Mouse (Mus musculus) left cerebral cortex, postnatal 4 days (tissue): ENCODE data around the gene Gm20388. TPM values are rescaled to one million over a fixed set of nuclear protein-coding genes. Genes with fewer than 3 reads are reported as not detected.

Experiments
- DNase-seq: peaks from one replicate; pipeline ENCODE4 v3.0.0-alpha.2; 2022
- intact Hi-C: fragments of 180-260 bp; cut with DNase I; formaldehyde crosslinking; loops from one replicate; pipeline ENCODE4 v1.15.1; 2025
- total RNA-seq, 2 experiments: library from RNA; stranded (reverse); gene quantifications; 2 replicates each; pipeline ENCODE4 v1.2.3; 2021

Gene Gm20388
- total RNA-seq, 2 experiments from 2014 or later: 6.5 to 12.8 TPM

DNA sequence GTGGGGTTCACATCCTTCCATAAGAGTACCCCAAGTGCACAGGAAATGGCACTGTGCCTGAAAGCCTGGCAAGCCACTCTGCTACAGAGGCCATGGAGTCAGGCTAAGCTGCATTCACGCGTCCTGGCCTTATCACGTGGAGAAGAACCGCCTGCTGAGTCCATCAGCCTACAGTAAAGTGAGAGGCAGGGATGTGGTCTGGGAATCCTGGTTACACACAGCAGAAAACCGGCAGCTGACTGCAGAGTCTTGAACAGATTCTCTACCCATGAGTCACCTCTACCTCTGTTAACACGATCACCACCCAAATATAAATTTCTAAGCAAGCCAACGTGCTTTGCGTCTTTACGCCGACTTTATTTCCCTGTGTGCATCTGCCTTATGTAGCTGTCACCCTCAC, 2457.9 kb downstream of the Gm20388 start:
- intact Hi-C loops: no loop called here
- no peak for DNase-seq

DNA sequence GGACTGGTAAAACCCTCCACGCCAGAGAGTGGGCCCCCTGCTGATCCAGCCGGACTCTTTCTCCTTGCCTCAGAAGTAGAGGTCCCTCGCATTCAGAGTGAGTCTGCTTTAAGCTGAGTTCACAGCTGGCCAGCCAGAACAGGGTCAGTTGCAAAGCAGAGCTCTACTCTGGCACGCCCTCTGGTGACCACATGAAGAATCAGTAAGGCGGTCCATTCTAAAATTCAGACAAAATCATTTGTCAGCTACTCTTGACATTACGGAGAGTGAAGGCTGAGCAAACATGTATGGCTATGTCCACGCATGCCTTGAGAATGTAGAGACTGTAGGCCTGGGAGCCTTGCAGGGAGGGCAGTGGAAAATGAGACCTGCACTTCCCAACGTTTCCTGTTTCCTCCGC, 2459.0 kb downstream of the Gm20388 start:
- intact Hi-C loops: no loop called here
- DNase-seq: peak; percentile 75

DNA sequence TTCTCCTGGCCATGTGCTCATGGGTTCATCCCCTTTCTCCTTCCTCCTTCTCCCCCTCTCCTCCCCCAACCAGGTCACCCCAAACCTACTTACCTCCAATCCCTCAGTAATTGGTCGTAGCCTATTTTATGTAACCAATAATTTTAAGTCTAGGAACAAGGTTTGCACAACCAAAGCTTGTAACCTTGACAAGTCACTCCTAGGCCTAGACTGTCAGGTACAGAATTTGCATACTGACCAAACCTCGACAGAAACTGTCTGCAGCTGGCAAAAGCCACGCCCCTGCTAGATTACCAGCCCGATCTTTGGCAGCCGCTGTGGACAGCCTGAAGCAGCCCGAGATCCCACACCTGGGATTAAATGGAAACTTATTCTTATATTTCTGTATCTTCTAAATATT, 2461.1 kb downstream of the Gm20388 start:
- DNase-seq: no peak
- intact Hi-C loops: no loop called here

DNA sequence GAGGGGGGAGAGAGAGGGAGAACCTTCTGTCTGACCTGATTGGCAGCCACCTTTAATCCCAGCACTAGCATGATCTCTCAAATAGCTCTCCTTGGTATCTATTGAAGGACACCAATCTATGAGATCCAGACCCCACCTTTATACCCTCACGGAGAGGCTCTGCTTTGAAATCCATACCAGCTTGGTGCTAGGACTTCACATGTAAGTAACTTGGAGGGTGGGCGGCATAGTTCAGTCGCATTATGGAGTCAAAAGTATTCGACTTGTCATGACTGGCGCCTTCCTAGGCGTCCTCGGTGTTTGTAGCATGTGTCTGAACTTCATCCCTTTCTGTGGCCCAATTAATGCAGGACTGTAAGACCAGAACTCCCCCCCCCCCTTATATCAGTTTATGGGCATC, 2464.7 kb downstream of the Gm20388 start:
- no peak for DNase-seq

DNA sequence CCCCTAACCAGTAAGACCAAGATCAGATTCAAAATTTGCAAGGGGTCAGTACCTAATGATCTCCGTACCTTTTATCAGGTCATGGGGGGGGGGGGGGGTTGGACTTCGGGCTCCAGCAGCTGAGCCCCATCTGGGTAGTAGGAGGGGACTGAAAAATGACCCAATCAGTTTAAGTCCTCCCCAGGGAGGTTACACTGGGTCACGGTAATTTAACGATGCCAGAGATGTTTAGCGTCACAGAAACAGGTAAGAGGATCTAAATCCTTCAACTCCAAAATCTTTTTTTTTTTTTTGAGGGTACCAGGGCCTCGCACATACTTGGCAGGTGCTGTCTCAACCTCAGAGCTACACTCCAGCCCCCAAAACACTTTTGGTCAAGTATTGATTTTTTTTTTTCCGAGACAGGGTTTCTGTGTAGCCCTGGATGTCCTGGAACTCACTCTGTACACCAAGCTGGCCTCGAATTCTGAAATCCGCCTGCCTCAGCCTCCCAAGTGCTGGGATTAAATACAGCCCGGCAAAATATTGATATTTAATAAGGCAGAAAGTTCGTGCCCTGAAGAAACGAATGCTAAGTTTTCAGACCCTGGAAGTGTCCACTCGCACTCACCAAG, 2465.2 kb downstream of the Gm20388 start:
- DNase-seq: no peak
- intact Hi-C loops: no loop called here

More for the DNA sequence above, 2464.7 kb downstream of the Gm20388 start:
- intact Hi-C loops: no loop called here

DNA sequence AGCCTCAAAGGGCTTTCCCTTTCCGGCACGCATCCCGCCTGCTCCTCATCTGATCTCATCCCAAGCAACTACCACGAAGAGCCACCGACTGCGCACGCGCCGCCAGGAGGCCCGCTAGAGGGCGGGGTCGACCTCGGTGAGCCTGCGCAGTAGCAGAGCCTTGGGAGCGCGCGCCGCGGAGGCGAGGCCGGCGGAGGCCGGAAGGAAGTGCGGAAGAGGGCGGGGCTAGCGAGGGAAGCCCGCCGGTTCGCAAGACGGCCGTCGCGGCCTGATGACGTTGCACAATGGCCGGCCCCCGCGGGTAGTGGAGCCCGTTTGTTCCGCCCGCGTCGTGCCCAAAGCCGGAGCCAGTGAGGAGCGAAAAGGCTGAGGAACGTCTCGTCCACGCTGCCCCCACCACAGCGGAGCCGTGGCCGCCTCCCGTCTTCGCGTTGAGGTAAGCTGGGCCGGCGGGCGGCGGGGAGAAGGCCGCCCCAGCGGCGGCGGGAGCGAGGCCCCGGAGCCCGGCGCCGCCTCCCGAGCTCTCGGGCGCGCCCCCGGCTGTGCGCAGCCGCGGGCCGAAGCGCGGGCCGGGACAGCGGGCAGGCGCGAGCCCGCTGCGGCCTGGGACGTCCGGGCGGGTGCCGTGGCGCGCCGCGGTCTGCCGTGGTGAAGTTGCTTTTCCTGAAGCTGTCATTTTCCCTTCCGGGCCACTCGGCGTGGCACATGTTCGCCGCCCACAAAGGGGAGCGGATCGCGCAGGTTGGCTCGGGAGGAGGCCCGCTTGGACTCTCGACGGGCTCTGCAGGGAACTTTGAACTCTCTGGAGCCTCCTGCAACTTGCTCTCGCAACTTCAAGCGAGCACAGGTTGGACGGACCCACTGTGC, 2466.0 kb downstream of the Gm20388 start, which contains the start of gene Zc3h18:
Zc3h18 (plus strand) TSS at position 245 of the 867 bp plus-strand sequence.
- intact Hi-C loops: no loop called here

DNA sequence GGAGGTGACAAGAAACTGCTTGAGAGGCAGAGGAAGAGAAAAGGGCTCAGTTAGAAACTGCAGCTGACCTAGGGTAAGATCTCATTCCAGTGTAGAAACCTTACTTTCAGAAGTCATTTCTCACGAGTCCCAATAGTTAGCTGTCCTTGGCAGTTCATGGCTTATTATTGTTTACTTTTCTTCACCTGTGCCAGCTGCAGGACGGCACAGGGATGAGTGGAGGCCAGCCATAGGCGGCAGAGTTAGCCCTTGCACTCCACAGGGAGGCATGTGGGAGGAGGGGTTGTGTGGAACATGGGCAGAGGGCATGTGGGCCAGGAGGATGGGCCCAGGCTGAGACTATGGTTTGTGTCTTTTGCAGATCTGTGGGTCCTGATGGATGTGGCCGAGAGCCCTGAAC, 2472.4 kb downstream of the Gm20388 start:
- intact Hi-C loops: no loop called here
- no peak for DNase-seq

More for the DNA sequence above, 2466.0 kb downstream of the Gm20388 start, which contains the start of gene Zc3h18:
- peak; percentile 100 for DNase-seq

DNA sequence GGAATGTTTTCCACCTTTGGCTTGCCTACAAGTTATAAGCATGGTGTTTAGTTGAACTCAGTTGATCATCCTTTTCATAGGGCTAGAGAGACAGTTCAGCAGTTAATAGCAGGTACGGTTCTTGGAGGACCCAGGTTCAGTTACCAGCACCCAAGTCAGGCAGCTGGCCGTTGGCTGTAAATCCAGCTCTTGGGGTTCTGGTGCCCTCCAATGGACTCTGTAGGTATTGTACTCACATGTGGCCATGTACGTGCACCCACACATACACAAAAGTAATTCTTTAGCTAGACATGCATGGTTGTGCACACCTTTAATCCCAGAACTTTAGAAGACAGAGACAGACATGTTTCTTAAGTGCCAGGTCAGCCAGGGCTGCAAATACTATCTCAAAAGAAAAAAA, 2478.7 kb downstream of the Gm20388 start:
- DNase-seq: no peak
- intact Hi-C loops: no loop called here

DNA sequence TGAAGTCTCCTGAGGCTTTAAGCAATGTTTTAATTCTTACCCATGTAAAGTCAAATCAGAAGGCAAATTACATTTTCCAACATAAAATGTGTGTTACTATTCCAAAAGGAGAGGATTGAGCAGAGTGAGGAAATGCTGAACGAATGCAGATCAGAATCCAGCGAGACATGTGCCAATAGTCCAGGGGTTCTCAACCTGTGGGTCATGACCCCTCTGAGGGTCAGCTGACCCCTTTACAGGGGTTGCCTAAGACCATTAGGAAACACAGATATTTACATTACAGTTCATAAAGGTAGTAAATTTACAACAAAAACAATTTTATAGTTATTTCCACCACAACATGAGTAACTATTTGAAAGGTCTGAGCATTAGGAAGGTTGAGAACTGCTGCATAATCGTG, 2480.1 kb downstream of the Gm20388 start:
- intact Hi-C loops: no loop called here
- DNase-seq: no peak

DNA sequence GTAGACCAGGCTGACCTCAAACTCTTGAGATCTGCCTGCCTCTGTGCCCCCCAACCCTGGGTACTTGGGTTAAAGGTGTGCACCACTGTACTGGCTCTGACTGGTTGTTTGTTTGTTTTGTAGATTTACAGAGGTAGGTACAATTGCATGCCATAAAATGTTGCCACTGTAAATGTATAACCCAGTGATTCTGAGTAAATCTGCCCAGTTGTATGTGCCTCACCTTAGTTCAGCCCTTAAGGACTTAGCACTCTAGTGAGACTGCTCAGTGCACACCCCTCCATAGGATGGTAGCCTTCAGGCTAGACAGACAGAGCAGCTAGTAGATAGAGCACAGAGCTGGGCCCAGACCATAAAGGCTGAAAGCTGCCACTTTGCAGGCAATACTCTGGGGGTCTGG, 2483.1 kb downstream of the Gm20388 start:
- no peak for DNase-seq

DNA sequence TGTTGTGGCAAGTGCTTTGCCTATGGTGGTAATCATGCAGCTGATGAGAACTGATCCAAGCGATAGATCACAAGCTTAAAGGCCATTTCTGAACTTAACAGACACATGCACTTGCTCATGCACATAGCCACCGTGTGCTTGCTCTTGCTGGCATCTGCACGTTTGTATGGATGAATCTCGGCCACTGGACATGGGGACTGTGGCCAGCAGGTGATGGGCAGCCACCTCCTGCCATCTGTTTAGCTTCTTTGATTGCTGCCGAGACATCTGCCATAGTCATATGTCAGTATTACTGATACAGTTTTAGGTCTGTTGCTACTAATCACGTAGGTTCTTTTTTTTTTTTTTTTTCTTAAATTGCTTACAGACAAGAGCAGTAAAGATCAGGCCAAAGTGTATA, 2484.7 kb downstream of the Gm20388 start:
- DNase-seq: peak; percentile 39
- intact Hi-C loops: no loop called here

More for the DNA sequence above, 2483.1 kb downstream of the Gm20388 start:
- intact Hi-C loops: no loop called here

DNA sequence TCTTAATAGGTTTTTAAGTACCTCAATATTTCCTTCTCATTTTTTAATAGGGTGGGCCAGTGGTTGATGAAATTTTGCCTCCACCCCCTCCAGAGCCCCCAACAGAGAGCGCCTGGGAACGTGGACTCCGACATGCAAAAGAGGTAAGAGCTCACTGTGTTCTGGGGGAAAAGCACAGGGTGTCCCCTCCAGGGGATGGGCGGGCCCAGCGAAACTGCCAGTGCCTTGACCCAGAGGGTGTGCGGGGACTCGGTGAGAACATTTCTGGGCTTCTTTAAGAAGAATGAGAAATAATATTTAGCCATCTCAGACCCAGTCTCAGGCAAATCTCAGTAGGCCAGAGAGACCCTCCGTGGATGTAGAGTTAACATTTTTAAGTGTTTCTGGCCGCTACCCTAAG, 2487.5 kb downstream of the Gm20388 start:
- no peak for DNase-seq
- intact Hi-C loops: no loop called here

DNA sequence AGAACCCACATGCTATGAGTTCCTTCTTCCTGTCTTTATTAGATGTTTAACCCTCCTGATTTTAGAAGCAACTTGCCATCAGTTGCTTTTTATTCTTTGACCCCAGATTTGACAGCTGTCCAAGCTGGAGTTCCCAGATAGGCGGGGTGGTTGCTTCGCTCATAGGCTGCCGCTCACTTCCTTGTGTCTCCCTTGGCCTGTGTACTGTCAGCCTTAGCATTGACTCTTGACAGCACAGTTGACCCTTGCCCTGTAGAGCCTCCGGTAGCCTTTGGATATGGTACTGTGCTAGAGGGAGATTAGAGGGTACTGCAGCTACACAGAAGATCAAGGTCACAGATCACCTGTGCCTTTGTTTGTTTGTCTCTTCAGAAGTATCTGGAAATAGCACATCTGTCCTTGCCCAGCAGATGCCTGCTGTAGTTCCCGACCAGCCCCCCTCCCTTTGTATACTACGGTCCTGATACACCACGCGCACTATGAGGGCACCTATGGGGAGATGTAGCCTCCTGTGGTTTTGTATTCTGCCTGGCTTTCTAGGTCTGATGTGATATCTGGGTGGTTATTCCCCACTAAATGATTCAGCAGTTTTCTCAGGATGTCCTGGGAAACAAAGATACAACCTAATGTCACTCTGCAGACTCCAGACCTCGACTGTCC, 2494.6 kb downstream of the Gm20388 start:
- intact Hi-C loops: no loop called here
- no peak for DNase-seq

DNA sequence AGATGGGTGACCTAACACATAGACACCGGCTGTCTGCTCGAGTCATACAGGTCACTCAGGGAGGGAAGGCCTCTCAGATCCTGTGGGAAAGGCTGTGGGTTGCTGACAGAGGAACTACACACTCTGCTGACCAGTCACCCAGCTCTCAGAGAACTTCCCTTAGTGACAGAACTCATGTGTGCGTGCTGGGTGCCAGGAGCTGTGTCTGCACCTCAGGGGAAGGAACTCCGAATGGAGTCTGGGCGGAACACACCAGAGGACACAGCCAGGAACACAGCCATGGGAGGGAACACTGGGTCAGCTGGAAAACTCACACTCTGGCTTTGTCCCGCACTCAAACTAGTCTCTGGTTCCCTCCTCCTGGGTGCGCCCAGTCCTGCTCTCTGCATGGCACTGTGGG, 2497.0 kb downstream of the Gm20388 start:
- no peak for DNase-seq
- intact Hi-C loops: no loop called here

DNA sequence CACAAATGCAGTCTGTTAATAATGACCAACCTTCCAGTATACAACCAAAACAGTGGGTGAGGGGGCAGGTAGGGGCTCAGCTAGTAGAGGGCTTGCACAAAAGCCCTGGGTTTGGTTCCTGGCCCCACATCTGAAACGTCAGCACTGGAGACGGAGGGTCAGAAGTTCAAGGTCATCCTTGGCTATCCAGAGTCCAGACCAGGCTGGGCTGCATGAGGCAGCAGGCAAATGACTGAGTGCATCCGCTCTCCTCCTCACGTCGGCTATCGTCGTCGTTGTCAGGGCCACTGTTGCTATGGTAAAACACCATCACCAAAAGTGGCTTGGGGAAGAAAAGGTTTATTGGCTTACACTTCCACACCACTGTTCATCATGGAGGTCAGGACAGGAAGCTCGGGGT, 2503.7 kb downstream of the Gm20388 start:
- no peak for DNase-seq
- intact Hi-C loops: no loop called here

DNA sequence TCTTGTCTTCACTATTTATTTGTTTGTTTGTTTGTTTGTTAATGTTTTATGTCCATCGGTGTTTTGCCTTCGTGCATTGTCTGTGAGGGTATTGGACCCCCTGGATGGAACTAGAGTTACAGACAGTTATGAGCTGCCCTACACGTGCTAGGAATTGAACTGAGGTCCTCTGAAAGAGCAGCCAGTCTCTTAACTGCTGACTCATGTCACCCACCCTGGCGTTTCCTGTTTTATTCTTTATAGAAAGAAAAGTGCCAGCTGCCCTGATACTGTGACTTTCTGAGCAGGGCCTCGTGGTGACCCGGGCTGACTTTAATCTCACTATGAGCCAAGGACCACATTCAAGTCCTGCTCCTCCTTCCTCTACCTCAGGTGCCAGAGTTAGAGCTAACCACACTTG, 2504.9 kb downstream of the Gm20388 start:
- intact Hi-C loops: no loop called here
- DNase-seq: no peak

DNA sequence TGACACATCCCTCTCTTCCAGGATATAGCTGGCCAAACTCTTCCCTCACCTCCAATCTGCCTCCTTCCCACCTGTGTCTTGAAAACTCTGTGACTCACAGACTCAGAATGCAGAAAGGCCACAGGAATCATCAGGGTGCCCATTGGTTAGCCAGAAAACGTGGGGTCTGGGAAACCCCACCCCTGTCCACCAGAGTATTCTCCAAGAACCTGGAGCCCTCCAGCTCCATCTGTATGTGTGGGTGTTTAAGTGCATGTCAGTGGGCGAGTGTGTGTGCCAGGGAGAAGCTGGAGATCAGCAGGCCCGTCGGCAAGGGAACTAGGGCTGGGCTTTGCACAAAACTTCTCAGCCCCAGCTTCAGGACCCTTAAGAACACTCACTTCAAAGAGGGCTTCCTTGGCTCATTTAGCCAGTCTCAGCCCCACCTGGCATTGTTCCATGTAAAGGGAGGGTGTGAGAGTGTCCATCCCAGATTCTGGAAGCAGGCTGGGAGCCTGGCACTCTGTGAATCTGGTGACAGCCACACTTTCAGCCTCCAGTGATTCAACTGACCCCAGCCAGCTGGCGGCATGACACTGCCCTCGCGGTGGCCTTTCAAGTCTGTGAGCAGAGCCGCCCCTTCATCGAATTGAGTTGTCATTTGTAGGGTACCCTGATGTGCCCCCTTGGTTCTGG, 2509.4 kb downstream of the Gm20388 start:
- peak; percentile 74 for DNase-seq
- intact Hi-C loops: no loop called here

DNA sequence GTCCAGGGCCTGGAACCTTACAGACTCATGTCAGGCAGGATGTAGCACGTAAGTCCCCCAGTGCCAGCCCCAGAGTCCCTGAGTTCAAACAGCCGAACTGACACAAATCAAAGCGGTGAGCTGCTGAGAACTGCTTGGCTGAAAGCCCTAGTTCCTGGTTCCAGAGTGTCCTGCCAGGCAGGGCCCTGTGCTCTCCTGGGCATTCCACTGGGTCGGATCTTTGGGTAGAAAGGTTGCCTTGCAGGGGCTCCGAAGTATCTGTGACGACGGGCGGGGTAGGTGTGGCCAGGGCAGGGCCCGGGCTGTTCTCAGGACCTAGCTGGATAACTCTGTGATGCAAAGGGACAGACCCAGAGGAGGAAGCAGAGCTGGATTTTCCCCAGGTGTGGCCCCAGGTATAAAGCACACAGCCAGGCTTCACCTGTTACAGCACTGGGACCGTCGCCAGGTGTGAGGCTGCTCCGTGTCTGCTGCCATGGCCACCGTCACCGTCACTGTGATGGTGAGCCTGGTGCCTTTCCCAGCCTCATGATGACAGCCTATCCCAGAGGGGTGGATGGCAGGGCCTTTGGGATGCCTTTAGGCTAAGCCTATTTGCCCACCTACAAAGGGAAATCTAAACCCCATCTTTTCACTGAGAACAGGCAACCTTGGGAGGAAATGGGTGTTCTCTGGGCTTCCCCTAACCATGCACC, 2510.9 kb downstream of the Gm20388 start, which contains the start of gene Il17c:
Il17c (plus strand) TSS at position 645 of the 695 bp plus-strand sequence.
- DNase-seq: no peak
- intact Hi-C loops: no loop called here

DNA sequence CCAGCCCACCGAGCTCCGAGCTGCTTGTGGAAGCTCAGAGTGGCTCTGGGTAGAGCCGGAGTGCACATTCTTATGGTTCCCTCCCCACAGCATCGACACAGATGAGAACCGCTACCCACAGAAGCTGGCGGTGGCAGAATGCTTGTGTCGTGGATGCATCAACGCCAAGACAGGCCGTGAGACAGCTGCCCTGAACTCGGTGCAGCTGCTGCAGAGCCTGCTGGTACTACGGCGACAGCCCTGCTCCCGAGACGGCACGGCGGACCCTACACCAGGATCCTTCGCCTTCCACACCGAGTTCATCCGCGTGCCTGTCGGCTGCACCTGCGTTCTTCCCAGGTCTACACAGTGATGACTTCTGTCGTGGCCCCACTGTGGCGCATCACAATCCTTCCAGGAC, 2512.6 kb downstream of the Gm20388 start:
- intact Hi-C loops: no loop called here
- no peak for DNase-seq

DNA sequence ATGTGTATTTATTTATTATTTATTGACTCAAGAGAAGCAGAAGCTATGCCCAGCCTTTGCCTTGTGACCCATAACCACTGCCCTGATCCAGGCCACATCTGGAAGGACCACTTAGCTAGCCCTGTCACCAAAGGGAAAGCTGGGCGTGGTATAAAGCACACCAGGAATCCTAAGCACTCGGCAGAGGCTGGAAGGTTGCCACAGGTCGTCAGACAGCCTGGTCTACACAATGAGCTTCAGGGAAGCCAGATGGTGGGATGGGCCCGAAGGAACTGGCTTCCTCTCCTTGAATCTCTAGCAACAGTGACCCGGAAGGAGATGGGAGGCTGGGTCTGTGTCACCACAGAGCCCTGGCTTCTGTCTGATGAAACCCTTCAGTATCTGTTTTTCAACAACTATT, 2513.0 kb downstream of the Gm20388 start:
- peak; percentile 73 for DNase-seq
- intact Hi-C loops: no loop called here
